10 mouse cellular contexts compared by ENCODE assay signal in genomic region chr2:57103845-57104660, GRCm38 (mm10). TPM values are rescaled to one million over a fixed set of nuclear protein-coding genes. Genes with fewer than 3 reads are reported as not detected.
DNase-seq lines count a peak whose midpoint lies in the region; ATAC-seq and TF ChIP-seq lines count a peak whose summit lies in the region.
"Had no signal": no experiment of that assay in that cellular context is flagged by ENCODE, and none has a peak within 500 bp of the region (broad histone marks: within the 10 kb centered on the region; RNA-seq: fewer than 3 reads in every experiment).

No protein-coding gene starts in this region.

- no peaks in the 10 kb centered on the region for H3K9me3 ChIP-seq in heart, embryonic 13.5 days
- H3K9me3 ChIP-seq in ES-E14 (ENCODE audit: control insufficient read depth, insufficient read depth, low read depth, low read length), result no peaks in the 10 kb centered on the region
- H3K9me3 ChIP-seq in forebrain, embryonic 10.5 days, result no peaks in the 10 kb centered on the region
- H3K9me3 ChIP-seq in intestine, postnatal 0 days (ENCODE audit: control insufficient read depth), result no peaks in the 10 kb centered on the region

- peaks cover 97% of the 10 kb centered on the region for H3K27me3 ChIP-seq in heart, embryonic 13.5 days (replicated peaks)
- peaks cover 100% of the 10 kb centered on the region for H3K27me3 ChIP-seq in forebrain, embryonic 10.5 days (ENCODE audit: poor library complexity, severe bottlenecking)
- H3K27me3 ChIP-seq in intestine, postnatal 0 days (replicated peaks; ENCODE audit: control insufficient read depth, insufficient read depth, low read length), result peaks cover 81% of the 10 kb centered on the region

- ATAC-seq in heart, embryonic 13.5 days (ENCODE audit: extremely low read depth, insufficient number of reproducible peaks, low FRiP score, low TSS enrichment), result no peak
- ATAC-seq in intestine, postnatal 0 days, result no peak
- no peak for ATAC-seq in megakaryocyte progenitor cell, adult 5-6 weeks (replicated peaks; ENCODE audit: poor library complexity)

- peak overlapping the region; percentile 54 for H3K4me3 ChIP-seq in heart, embryonic 13.5 days
- H3K4me3 ChIP-seq in ES-E14 (ENCODE audit: insufficient read depth in 1 of 2, low read depth in 1 of 2, low read length in 2 of 2, poor library complexity in 1 of 2, severe bottlenecking in 1 of 2), result no peak overlapping the region
- peak overlapping the region; percentile 56 for H3K4me3 ChIP-seq in forebrain, embryonic 10.5 days
- peak overlapping the region; percentile 21 for H3K4me3 ChIP-seq in intestine, postnatal 0 days (ENCODE audit: low read depth, low read length)

- intact Hi-C loops in heart, postnatal 36 days (cut with DNase I), result no loop called here

- under 1% methylated on average over 26 of the region's 26 CpGs for WGBS in heart, embryonic 13.5 days
- under 1% methylated on average over 26 of the region's 26 CpGs for WGBS in forebrain, embryonic 10.5 days
- WGBS in intestine, postnatal 0 days, result 4% methylated on average over 26 of the region's 26 CpGs

- no peak overlapping the region for H3K27ac ChIP-seq in heart, embryonic 13.5 days (replicated peaks)
- no peak overlapping the region for H3K27ac ChIP-seq in ES-E14 (ENCODE audit: insufficient read depth, low read depth, low read length, poor library complexity, severe bottlenecking)
- no peak overlapping the region for H3K27ac ChIP-seq in forebrain, embryonic 10.5 days
- no peak overlapping the region for H3K27ac ChIP-seq in intestine, postnatal 0 days (ENCODE audit: low read depth, low read length)

- H3K9ac ChIP-seq in heart, embryonic 13.5 days, result no peak overlapping the region
- H3K9ac ChIP-seq in ES-E14 (ENCODE audit: insufficient read depth, low read depth, low read length, poor library complexity, severe bottlenecking), result no peak overlapping the region
- H3K9ac ChIP-seq in intestine, postnatal 0 days (ENCODE audit: low read depth, low read length), result no peak overlapping the region

- in situ Hi-C loops in ES-E14 (cut with MboI; ENCODE audit: low sequenced_read_pairs in 2 of 2, unreplicated experiment in 2 of 2), result no loop called here

- H3K36me3 ChIP-seq in heart, embryonic 13.5 days, result no peaks in the 10 kb centered on the region
- H3K36me3 ChIP-seq in ES-E14 (ENCODE audit: control insufficient read depth, insufficient read depth, low read length, poor library complexity, severe bottlenecking), result no peaks in the 10 kb centered on the region
- no peaks in the 10 kb centered on the region; the same call in 1 of the 2 replicates for H3K36me3 ChIP-seq in forebrain, embryonic 10.5 days (replicated peaks)
- H3K36me3 ChIP-seq in intestine, postnatal 0 days (ENCODE audit: control insufficient read depth, insufficient read depth), result no peaks in the 10 kb centered on the region

- peaks cover 29% of the 10 kb centered on the region for H3K4me1 ChIP-seq in heart, embryonic 13.5 days
- peaks cover 0 to 9% of the 10 kb centered on the region in 2 experiments; a peak in 1 of 4 replicates for H3K4me1 ChIP-seq in ES-E14 (ENCODE audit: control insufficient read depth in 2 of 2, insufficient read depth in 2 of 2, low read length in 2 of 2, poor library complexity in 1 of 2)
- H3K4me1 ChIP-seq in forebrain, embryonic 10.5 days, result peaks cover 39% of the 10 kb centered on the region
- no peaks in the 10 kb centered on the region for H3K4me1 ChIP-seq in intestine, postnatal 0 days (replicated peaks; ENCODE audit: control insufficient read depth, insufficient read depth, low read length)

- H3K4me2 ChIP-seq in heart, embryonic 13.5 days, result peak overlapping the region; percentile 77
- H3K4me2 ChIP-seq in intestine, postnatal 0 days (replicated peaks; ENCODE audit: low read depth), result peak overlapping the region; percentile 57; the same call in 1 of the 2 replicates

- DNase-seq in heart, postnatal 36 days, result no peak
- no peak for DNase-seq in ES-E14 (ENCODE audit: low read depth, low spot score)
- peak; percentile 36 for DNase-seq in forebrain, embryonic 10.5 days (ENCODE audit: extremely low spot score, low spot score)
- DNase-seq in cerebellum, adult 11-12 months, result no peak
- no peak for DNase-seq in gastrocnemius, postnatal 4 days (ENCODE audit: low spot score in 2 of 2)
- DNase-seq: adrenal gland, postnatal 10 days; lung, postnatal 10 days had no signal

- TF ChIP-seq CTCF in intestine, postnatal 0 days (IDR thresholded peaks at IDR 0.05; ENCODE audit: low read depth), result no peak

TF ChIP-seq in ES-E14, 5 proteins besides CTCF, POLR2A, EP300 and RAD21:
- TF ChIP-seq ZC3H11A (IDR thresholded peaks at IDR 0.05; ENCODE audit: borderline replicate concordance, low read depth, low read length) (no peak), CHD2 (IDR thresholded peaks at IDR 0.05; ENCODE audit: low read depth, low read length) (no peak), MAFK (IDR thresholded peaks at IDR 0.05; ENCODE audit: insufficient read depth, low read depth, low read length) (no peak), HCFC1 (IDR thresholded peaks at IDR 0.05; ENCODE audit: borderline replicate concordance, insufficient read depth, low read length) (no peak), ZNF384 (IDR thresholded peaks at IDR 0.05; ENCODE audit: low read depth, low read length) (0 out of 2 replicates have a peak, but pooled peaks have one; percentile 30)
TF ChIP-seq in ES-E14: peak in this region for 1.

RNA-seq across cellular contexts. Expression of gene Nr4a2, which starts 19.8 kb away (rescaled TPM):
- 2.3 and 2.6 TPM in 2 replicates for polyA plus RNA-seq in heart, embryonic 13.5 days (2015; fragmentation: Nextera tagmentation; extraction: Ambion mirVana)
- total RNA-seq in heart, postnatal 36 days (2021), result 1 to 10 TPM; 1.2 to 4.5 TPM
- total RNA-seq in ES-E14 (2012; rRNA removed), result 0.45 and 0.48 TPM in 2 replicates
- polyA plus RNA-seq in forebrain, embryonic 10.5 days (2016; fragmentation: Nextera tagmentation; extraction: Ambion mirVana), result 7.4 and 7.8 TPM in 2 replicates
- 1.3 and 1.7 TPM in 2 replicates for polyA plus RNA-seq in intestine, postnatal 0 days (2015; fragmentation: Nextera tagmentation; extraction: Ambion mirVana)
- total RNA-seq in megakaryocyte progenitor cell, adult 5-6 weeks (2015), result 5.8 and 6.4 TPM in 2 replicates
- 1.7 and 1.9 TPM in 2 replicates for total RNA-seq in megakaryocyte progenitor cell, adult 5-6 weeks (2017)
- 1 to 10 TPM; 4.7 to 5.1 TPM for total RNA-seq in gastrocnemius, postnatal 4 days (2021)

Comparison
In these comparisons a context has a peak if more than half of its experiments do, and no peak if none do; other contexts are left out.
1. H3K4me3 ChIP-seq: peak in heart, embryonic 13.5 days (single experiment), forebrain, embryonic 10.5 days (single experiment) and intestine, postnatal 0 days (single experiment); none in ES-E14 (0 of 2).